Mouse (Mus musculus) cerebellum, adult 18-20 months (tissue): ENCODE measurements around the gene Slc26a3.

Experiments
- DNase-seq, 2 experiments: peaks; one replicate each; pipeline ENCODE4 v3.0.0; 2021

Slc26a3 gene

DNA sequence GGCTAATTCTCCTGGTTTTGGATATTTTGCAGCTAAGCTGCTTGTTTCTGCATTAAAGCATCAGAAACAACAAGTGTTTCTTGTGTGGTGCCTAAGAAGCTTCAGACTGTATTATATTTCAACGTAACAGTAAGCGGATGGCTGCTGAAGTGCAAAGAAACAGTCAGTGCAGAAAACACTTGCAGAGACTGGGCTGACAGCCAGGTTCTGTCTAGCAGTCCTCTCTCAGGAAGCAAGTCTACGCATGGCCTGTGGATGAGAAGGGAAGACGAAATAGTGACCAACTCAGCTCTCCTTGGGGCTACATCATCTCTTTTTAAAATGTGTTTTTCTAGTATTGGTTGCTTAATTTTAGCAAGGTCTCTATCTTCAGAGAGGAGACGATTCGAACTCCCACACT lies 129.4 kb downstream of the Slc26a3 start:
- DNase-seq = no peak

DNA sequence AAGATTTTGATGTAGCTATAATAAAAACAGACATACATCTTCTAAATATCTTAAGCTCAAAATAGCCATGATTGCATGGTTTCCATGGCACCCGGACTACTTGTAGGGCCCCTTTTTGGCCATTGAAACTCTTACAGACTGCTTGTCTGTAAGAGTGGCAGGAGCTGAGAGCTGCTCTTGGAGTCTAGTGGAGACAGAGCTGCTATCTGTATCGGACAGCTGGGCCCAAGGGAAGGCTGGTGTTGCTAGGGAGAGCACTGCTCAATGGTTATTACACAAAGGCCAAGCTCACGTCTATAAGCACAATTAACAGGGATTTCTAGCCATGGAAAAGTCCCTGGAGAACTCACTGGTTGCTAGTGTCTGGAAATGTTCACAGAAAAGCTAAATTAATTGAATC lies 130.7 kb downstream of the Slc26a3 start:
- DNase-seq = no peak
